Mouse (Mus musculus): Measurements from ENCODE around the gene Ephx3.
"Not testable (repeated sequence)": the region's sequence is repeated elsewhere in the genome, so short reads cannot be mapped to it uniquely, and the experiment has no call there.

The Ephx3 gene

DNA sequence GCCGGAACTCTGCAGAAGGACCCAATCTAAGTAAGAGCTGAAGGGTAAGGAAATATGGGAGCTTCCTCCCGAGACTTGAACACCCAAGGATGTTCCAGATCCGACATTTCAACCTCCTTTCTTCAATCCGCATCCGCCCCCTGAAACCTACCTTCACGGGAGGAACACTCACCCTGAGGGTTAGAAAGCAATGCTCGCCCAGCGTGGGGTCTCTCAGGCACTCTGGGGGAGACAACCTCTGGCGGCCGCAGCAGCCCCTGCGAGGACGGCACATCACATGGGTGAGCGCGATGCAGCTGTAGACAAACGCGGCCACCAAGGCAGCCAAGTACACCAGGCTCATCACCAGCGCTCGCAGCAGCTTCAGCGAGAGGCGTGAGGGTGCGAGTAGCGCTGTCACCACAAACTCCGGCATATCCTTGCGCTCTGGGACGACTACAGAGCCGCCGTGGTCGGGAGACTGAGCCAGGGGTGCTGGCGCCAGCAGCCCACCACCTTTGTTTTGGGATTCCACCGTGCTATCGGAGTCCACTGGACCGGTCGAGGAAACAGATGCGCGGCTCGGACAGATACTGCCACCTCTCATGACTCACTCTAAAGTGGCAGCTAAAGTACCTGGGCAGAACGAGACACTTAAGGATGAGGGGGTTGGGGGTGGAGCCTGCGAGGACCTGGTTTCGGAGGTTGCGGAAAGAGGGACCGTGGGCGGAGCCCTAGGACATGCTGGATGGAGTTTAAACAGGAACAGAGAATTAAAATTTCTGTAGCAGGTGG is at the start of gene Ephx3:
Ephx3 (minus strand) TSS at position 687 of the 774 bp plus-strand sequence.
- DNase-seq (ENCODE audit: low spot score in 2 of 2) = no peak

DNA sequence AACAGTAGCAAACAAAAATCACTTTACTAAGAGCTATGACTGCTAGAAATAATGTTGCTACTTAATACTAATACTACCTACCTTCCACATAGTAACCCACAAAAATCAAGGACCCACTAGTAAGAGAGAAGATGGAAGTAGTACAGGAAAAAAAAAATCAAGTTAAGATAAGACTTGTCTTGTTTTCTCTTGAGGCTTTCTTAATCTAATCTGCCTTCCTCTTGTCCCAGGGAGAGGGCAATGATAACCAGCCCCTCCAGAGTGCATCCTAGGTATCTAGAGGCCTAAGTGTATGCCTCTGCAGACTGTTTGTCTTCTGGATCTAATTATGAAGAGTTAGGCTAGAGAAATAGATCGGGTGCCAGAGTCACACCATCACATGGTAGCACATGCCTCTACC is 49.2 kb upstream of the Ephx3 start:
- DNase-seq (ENCODE audit: low spot score in 2 of 2) = no peak

DNA sequence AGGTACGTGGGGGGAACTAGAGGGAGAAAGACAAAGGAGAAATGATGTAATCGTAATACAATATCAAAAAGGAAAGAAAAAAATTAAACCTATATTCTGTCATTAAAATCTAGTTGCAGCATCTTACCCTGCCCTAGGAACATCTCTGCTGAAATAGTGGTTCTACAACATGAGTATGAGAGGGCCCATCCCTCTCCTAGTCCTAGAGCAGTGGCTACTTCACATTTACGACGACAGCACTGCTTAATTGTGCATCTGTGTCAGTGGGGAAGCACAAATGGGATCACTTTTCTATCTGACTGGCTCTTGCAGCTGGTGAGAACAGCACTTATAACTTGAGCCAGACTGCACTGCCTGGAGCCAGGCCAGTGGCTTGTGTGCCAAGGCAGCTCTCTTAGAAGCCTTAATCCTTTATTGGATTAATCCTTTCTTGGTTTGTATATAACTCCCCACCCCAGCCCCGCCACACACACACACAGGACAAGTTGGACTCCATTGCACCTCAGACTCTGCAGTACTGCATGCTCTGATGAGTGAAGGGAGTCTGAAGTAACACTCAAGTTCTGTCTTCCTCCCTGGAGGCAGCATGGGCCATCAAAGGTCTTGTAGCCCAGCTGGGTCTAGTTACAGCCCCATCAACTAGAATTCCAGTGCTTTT is 46.3 kb upstream of the Ephx3 start:
- peak; percentile 14 to 65 for DNase-seq (ENCODE audit: low spot score in 2 of 2)

DNA sequence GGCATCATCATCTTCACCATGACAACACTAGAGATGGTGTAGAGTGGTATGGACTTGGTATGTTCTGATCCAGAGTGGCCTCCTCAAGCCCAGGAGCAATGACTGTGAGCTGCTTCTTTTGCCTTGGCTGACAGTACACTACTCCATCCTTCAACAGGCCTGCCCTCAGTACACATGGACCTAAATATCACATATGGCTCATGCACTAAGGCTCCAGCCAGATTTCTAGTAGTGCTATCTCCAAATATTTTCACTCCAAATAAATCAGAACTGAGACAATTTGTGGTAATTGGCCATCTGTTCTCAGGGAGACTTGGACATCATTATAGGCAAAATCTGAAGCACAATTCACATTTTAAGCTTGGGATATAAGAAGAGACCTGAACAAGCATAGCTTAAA is 43.8 kb upstream of the Ephx3 start:
- DNase-seq (ENCODE audit: low spot score in 2 of 2) = no peak

DNA sequence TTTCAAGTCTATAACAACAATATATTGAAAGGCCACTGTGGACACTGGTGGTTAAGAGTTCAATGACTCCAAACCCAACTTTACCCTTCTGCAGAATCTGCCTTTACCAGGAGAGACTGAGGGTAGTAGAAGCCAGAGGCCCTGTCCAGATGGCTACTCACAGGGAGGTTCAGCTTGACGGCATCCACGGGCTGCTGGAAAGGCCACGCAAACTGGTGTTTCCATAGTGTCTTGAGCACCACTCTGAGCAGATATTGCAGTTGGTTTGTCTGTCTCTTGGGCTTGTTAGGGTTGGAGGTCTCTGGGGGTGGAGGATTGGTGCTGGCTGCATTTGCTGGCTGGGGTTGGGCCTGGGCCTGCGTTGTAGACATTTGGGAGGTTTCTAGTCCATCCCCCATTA is 39.9 kb upstream of the Ephx3 start:
- no peak for DNase-seq (ENCODE audit: low spot score in 2 of 2)

DNA sequence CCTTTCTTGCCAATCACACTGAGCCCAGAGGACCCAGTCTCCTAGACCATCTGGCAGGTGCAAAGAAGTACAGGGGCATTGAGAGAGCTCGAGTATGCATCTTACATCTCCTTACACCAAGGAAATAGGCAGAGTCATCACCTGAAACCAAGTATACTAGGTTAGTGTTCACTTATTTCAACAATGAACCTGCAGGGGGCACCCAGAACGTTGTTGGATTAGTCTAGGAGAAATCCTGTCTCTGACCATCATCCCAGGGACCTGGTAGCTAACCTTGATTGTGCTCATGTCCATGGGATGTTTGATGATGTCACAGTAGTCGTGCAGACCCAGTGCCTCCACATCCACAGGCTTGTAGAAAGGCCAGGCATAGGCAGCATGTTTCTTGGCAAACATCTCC is 31.5 kb upstream of the Ephx3 start:
- no peak for DNase-seq (ENCODE audit: low spot score in 2 of 2)

DNA sequence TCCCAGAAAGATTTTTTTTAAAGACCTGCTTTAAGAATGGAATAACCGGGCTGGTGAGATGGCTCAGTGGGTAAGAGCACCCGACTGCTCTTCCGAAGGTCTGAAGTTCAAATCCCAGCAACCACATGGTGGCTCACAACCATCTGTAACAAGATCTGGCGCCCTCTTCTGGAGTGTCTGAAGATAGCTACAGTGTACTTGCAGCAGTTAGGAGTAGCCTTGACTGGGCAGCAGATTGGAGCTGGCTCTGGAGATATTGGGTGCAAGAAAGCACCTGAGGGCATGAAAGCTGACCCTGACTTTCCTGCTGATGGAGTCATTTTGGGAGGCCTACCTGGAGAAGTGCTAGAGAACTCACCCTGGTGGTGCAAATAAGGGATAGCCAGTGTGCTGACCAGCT is 26.2 kb upstream of the Ephx3 start:
- not testable (repeated sequence) for DNase-seq (ENCODE audit: low spot score in 2 of 2)

DNA sequence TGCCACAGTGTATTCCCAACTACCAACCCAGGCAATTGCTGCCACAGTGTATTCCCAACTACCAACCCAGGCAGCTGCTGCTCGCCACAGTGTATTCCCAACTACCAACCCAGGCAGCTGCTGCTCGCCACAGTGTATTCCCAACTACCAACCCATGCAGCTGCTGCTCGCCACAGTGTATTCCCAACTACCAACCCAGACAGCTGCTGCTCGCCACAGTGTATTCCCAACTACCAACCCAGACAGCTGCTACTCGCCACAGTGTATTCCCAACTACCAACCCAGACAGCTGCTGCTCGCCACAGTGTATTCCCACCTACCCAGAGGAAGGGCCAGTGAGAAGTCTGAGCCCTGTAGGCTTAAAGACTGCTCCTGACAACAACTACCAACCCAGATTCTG is 22.2 kb upstream of the Ephx3 start:
- not testable (repeated sequence) for DNase-seq (ENCODE audit: low spot score in 2 of 2)

DNA sequence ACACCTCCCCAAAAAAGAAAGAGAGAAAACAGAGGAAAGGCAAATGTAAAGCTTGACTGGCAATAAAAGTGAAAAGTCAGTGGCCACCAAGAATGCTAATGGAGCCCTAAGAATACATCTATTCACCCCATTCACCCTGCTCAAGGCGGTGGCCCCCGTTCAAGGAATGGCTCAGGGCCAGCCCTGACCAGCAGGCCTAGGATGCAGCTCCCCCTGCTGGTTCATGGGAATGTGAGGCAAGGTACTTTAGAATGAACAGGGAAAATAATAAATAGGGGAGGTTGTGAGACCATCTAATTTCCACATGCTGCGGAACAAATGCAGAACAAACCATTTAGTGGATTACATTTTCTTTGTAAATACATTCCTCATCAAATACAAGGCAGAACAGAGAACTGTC is 20.4 kb upstream of the Ephx3 start:
- DNase-seq (ENCODE audit: low spot score in 2 of 2) = peak in 1 of 2 experiments; percentile 61

DNA sequence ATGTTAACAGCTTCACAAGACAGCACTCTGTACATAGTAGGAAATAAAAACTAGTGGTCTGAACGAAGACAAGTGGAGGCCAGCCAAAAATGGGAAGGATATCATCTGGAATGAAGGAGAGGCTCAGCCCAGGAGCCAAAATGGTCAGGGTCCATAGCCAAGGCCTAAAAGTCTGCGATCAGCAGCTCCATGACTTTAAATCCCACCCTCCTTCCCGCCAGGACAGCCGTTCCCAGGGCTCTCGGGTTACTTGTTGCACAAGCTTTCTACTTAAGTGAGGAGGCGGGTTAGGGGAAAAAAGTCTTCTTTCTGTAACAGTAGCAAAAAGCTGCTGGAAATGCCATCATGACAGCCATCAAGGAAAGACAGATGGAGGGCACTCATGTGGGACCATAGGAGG is 19.8 kb upstream of the Ephx3 start:
- peak in 1 of 2 experiments; percentile 45 for DNase-seq (ENCODE audit: low spot score in 2 of 2)

DNA sequence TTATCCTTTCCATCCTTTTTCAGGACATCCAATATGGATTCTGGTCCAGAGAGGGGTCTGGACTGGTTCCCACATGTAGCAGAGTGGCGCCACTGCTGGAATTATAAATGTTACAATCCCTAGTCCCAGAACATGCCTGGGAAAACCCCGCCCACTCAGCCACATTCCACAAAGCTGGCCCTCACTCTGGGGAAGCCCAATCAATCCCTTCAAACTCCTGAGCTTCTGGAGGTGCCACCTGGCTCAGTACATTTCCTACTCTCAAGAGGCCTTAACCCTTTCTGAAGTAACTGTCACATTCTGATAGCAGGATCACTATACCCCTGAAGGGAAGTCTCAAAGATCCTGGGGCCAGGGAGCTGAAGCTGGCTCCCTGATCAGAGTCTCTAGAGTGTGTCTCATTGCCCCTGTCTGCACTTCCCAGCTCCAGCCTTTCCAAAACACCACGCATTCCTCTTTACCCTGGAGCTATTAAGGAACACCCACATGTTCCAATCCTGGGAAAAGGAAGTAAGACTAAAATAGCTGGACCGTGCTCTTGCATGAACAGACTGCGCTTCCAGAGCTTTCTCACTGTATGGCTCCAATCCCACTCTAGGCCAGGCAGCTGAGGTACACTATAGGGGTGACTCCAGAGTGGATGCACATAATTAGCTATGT is 18.4 kb upstream of the Ephx3 start:
- DNase-seq (ENCODE audit: low spot score in 2 of 2) = no peak

DNA sequence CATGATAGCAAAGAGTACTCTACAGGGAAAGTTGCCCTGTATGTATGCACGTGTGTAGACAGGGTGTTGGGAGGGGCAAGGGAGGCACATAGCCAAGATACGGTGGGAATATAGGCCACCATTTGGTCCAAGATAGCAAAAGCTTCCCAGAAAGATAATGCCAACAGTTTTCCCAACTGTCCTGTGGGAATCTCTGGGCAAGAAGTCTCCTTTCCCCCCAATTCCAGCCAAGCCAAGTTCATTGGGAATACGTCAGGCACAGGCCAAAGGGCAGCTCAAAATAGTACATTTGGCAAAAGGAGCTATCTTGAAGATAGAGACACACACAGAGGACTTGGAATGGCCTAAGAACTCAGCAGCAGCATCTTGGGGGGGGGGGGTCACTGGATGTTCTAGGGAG is 16.0 kb upstream of the Ephx3 start:
- no peak for DNase-seq (ENCODE audit: low spot score in 2 of 2)

DNA sequence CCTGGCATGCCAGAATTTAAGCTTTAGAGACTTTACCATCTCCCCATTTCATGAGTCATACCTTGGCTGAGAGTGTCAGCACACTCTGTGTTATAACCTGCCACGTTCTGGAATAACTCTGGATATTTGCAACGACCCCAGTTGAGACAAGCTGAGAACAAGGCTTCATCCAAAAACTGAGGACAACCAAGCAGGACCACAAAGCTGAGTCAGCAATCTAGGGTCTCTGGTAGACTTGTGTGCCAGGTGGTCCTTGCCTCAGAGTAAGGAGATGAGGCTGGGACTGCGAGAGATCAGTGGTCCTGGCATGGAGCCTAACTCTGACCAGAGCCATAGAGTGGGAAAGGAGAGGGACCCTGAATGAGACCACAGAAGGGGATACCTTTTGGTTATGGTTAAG is 13.6 kb upstream of the Ephx3 start:
- no peak for DNase-seq (ENCODE audit: low spot score in 2 of 2)

DNA sequence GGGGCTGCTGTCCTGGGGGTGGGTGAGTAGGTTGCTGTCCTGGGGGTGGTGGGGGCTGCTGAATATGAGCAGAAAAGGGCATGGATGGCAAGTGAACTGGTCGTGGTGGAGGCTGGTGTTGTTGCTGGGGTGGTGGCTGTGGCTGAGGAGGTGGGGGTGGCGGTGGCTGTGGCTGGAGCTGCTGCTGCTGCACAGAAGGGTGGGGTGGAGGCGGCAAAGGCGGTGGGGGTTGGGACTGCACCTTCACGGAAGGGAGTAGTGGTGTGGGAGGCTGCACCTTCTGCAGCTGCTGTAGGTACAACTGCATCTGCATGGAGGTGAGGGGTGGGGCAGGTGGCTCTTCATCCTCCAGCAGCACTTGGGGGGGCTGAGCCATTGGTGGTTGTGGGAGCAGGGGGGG is 11.7 kb upstream of the Ephx3 start:
- DNase-seq (ENCODE audit: low spot score in 2 of 2) = no peak

DNA sequence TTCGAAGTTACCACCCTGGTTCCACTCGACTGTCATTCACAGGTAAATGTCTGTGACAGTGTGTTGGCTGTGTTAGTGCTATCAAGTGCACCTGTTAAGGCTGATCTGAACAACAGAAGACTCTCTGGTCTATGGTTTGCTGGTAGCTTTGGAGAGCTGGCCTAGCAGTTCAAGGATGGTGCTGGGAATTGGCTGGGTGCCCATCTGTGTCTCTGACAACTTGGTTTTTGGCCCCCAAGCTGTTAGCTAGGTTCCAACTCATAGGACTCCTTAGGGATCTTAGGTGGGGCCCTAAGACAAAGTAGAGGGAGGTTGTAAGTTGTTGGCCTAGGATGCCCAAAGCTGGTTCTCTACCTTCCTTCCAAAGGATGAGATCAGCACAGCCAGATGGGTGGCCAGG is 10.4 kb upstream of the Ephx3 start:
- DNase-seq (ENCODE audit: low spot score in 2 of 2) = no peak

DNA sequence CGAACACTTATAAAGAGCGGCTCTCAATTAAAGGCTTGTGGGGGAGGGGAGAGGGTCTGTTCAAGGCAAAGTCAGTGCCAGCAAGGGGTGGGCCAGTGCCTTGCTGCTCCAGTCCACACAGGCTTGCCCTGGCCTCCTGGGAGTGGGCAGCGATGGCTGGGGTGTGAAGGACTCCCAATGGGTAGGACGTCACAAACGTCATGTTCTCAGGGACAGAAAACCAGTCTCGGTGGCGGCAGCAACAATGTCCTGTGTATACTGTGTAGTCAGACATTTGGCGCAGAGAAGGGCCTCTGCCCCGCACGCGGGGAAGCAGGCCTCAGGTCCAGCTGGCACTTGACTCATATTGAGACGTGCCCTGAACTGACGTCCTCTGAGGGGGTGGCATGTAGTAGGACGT is 7.8 kb upstream of the Ephx3 start:
- DNase-seq (ENCODE audit: low spot score in 2 of 2) = no peak

DNA sequence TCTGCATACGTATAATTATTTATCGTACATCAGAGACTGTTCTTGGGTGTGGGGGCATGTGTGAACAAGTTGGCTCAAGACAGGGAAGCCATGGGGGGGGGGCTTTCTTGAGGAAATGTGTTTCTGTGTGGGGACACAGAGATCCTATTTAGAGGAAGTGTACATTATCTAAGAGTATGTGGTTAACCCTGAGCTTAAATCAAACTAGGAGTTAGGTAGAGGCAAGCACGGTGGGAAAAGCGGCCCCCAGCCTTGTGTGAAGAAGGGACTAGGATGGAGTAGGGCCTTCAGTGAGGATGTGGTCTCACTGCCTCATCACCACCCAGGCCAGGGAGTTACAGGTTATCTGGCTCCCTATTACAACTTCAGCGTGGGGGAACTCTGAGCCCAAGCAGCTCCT is 6.4 kb upstream of the Ephx3 start:
- DNase-seq (ENCODE audit: low spot score in 2 of 2) = no peak

DNA sequence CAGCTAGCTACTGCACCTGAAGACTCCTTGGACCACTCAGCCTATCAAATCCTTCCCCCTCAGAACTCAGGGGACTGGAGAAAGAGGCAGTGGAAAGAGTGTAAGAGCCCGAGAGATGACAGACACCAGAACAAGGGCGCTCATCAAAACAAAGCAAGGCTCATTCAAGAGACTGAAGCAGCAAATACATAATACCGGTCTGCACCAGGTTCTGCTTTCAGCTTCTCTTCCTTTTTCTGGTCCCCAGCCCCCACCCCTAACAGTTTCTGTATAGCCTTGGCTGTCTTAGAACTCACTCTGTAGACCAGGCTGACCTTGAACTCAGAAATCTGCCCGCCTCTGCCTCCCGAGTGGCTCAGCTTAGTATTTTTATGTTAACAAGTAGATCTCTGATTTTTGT is 3.7 kb upstream of the Ephx3 start:
- DNase-seq (ENCODE audit: low spot score in 2 of 2) = no peak

DNA sequence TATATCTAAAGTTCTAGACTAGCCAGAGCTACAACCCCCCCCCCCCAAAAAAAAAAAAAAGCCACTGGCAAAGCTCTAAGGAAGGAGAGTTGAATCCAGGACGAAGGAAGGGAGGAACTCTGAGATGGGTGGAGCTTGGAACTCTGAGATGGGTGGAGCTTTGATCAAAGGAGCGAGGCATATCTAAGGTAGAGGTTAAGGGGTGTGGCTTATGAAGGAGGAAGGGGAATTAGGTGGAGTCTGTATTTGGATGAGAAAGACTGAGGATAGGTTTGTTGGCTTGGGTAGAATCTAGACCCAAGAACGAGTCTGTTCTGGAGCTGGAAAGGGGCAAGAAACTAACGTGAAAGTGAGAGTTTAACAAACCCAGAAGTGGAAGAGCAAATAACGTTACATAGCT is 501 bp upstream of the Ephx3 start:
- no peak for DNase-seq (ENCODE audit: low spot score in 2 of 2)

DNA sequence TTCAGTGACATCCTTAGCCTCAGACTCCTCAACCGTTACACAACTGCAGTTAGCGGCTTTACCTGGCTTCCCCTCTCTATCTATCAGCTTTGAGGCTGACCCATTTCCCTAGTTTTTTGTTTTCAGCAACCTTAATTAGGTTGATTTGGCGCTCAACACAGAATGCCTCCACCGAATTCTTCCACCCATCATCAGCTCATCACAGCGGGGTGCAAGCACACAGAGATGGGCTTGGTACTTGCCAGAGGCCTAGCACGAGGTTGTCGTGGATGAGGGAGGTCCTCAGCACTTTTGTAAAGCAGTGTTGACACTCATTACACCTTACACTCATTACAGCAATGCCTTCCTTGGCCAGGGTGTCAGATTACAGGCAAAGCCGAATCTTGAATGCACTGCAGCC is 6.3 kb downstream of the Ephx3 start:
- DNase-seq (ENCODE audit: low spot score in 2 of 2) = no peak

DNA sequence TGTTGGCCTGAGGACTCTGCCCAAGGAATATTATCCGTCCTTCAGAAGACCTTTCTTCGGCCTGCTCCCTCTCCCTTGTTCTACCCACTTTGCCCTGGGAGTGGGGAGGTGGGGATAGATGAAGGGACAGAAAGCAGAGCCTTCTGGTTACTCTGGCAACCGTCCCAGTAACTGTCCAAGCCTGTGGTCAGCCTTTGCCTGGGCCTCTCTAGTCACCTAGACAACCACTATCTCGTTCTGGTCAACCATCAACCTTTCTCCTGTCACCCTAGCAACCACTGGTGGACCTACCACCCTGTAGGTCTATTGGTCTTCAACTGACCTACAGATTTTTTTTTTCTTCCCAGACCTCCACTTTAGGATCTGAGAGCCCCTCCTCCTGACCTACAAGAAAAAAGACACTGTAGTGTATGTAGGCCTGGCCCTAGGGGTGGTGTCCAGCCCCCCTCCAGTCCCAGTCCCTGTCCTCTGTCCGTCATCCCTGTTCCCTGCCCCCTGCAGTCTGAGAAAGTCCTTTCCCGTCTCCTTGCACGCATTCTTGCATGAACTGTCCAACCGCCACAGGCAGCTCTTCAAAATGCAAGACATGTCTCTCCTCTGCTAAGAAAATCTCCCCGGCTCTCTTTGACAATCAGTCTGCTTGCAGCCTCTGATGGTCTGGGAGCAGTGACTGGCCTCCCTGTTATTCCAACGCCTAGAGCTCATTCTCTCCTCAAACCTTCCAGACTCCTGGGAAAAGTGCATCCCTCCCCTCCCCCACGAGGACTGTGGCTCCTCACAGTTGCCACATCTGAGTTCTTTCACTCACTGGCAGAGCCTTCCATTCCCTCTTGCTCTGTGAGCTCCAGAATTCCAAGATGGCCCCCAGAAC is 9.5 kb downstream of the Ephx3 start:
- DNase-seq (ENCODE audit: low spot score in 2 of 2) = no peak

DNA sequence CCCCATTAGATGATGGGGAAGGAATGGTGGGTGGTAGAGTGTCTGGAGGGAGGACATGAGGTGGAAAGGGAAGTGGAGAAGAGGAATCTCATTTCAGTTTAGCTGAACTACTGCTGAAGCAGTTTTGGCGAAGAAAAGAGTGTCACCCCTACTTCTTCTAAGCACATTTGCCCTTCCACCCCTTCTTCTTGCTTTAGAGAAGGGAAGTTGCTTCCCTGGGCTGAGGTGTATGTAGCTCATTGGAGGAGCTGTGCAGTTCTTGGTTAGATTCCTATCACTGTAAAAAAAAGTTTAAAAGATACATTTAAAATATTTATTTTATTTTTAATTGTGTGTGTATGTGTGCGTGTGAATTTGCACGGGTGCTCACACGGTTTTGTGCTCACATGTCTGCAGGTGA is 12.4 kb downstream of the Ephx3 start:
- no peak for DNase-seq (ENCODE audit: low spot score in 2 of 2)
